In the genomic region with DNA sequence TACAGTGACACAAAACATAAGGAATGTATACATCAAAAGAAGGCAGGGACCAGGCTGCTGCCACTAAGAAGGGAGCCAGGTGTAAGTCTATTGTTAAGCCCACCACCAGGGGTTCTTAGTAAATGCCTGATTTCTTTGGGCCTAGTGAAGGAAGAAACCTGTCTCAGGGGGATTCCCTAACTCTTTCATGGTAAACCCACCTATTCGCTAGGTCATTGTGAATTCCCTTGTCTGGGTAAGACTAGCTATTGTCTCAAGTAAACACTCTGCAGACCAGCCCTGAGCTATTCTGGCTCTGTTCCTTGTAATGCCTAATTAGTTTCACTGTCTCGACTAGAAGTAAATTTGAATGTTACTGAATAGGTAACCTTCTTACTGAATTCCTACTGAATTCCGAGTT, we compare ENCODE assay signal across 4 mouse cellular contexts.
DNase-seq lines count a peak whose midpoint lies in the region; TF ChIP-seq lines count a peak whose summit lies in the region.
"Not testable (repeated sequence)": the region's sequence is repeated elsewhere in the genome, so short reads cannot be mapped to it uniquely, and the experiment has no call there.

No protein-coding gene starts in this region.

- H3K4me1 ChIP-seq in ES-E14 (ENCODE audit: control insufficient read depth in 2 of 2, insufficient read depth in 2 of 2, low read length in 2 of 2, poor library complexity in 1 of 2), result peaks cover 7 to 15% of the 10 kb centered on the region in 2 experiments; a peak in 3 of 4 replicates

- not testable (repeated sequence) for H3K4me3 ChIP-seq in ES-E14 (ENCODE audit: insufficient read depth in 1 of 2, low read depth in 1 of 2, low read length in 2 of 2, poor library complexity in 1 of 2, severe bottlenecking in 1 of 2)

- not testable (repeated sequence) for H3K9ac ChIP-seq in ES-E14 (ENCODE audit: insufficient read depth, low read depth, low read length, poor library complexity, severe bottlenecking)

- H3K27ac ChIP-seq in ES-E14 (ENCODE audit: insufficient read depth, low read depth, low read length, poor library complexity, severe bottlenecking), result not testable (repeated sequence)

- not testable (repeated sequence) for H3K9me3 ChIP-seq in ES-E14 (ENCODE audit: control insufficient read depth, insufficient read depth, low read depth, low read length)

- peak; percentile 77 for DNase-seq in ES-CJ7 (ENCODE audit: low read depth, low spot score)
- DNase-seq in ES-E14 (ENCODE audit: low read depth, low spot score), result peak; percentile 36
- peak; percentile 90 for DNase-seq in R1 (ENCODE audit: low read depth, low spot score)
- DNase-seq in ZHBTc4 (ENCODE audit: low read depth, low spot score), result peak; percentile 86

- in situ Hi-C loops in ES-E14 (cut with MboI; ENCODE audit: low sequenced_read_pairs in 2 of 2, unreplicated experiment in 2 of 2), result not testable (repeated sequence)

- not testable (repeated sequence) for H3K36me3 ChIP-seq in ES-E14 (ENCODE audit: control insufficient read depth, insufficient read depth, low read length, poor library complexity, severe bottlenecking)

TF ChIP-seq in ES-E14, 5 proteins besides CTCF, POLR2A, EP300 and RAD21:
- TF ChIP-seq MAFK (IDR thresholded peaks at IDR 0.05; ENCODE audit: insufficient read depth, low read depth, low read length), result 0 out of 2 replicates have a peak, but pooled peaks have one; percentile 33

Comparison
In these comparisons a context has a peak if more than half of its experiments do, and no peak if none do; other contexts are left out.
1. DNase-seq: peak in every context shown above with its lines; median percentile 90 in R1; 86 in ZHBTc4; 77 in ES-CJ7; 36 in ES-E14.